Mouse (Mus musculus): Measurements from ENCODE around the gene Rpl13a.
A peak's percentile ranks its signal among the peaks of the same experiment; 100 is the strongest.

- TF ChIP-seq CTCF (IDR thresholded peaks at IDR 0.05; ENCODE audit: low read depth) (peak; percentile 78), EP300 (optimal IDR thresholded peaks at IDR 0.05) (no peak)
Measured at GRCm38 (mm10) chr7:45154096-45154992, 25.8 kb upstream of the Rpl13a start, which contains the start of the genes Pih1d1 and Aldh16a1.
